Mouse (Mus musculus) kidney, embryonic 15.5 days (tissue): ENCODE data around the gene Cbarp. TPM values are rescaled to one million over a fixed set of nuclear protein-coding genes. Genes with fewer than 3 reads are reported as not detected.

Experiments
- ATAC-seq: fragments of 200-750 bp; cut with Nextera tagmentation; replicated peaks from 2 replicates; pipeline ENCODE4 v1.8.0; 2017; ENCODE audit warnings: moderate TSS enrichment; ENCODE audit not compliant: low FRiP score
- H3K27ac ChIP-seq: fragments of 300-500 bp; sonication (generic); 2 replicates; pipeline ENCODE4 v1.5.1; 2015; ENCODE audit warnings: mild to moderate bottlenecking, inconsistent platforms
- H3K27me3 ChIP-seq: fragments of 300-500 bp; sonication (generic); 2 replicates; pipeline ENCODE4 v1.6.1; 2015; ENCODE audit warnings: inconsistent platforms
- H3K36me3 ChIP-seq: fragments of 300-500 bp; sonication (generic); 2 replicates; pipeline ENCODE4 v1.6.1; 2015; ENCODE audit warnings: inconsistent platforms
- H3K4me1 ChIP-seq: fragments of 300-500 bp; sonication (generic); 2 replicates; pipeline ENCODE4 v1.6.1; 2015; ENCODE audit warnings: inconsistent platforms
- H3K4me2 ChIP-seq: fragments of 300-500 bp; sonication (generic); 2 replicates; pipeline ENCODE4 v1.6.1; 2015; ENCODE audit warnings: moderate library complexity, mild to moderate bottlenecking, inconsistent platforms
- H3K4me3 ChIP-seq: fragments of 300-500 bp; sonication (generic); replicated peaks from 2 replicates; pipeline ENCODE4 v1.5.1; 2015; ENCODE audit warnings: mild to moderate bottlenecking, inconsistent platforms
- H3K9ac ChIP-seq: fragments of 300-500 bp; sonication (generic); 2 replicates; pipeline ENCODE4 v1.6.1; 2015; ENCODE audit warnings: mild to moderate bottlenecking, inconsistent platforms
- H3K9me3 ChIP-seq: fragments of 300-500 bp; sonication (generic); replicated peaks from 2 replicates; pipeline ENCODE4 v1.6.1; 2016; ENCODE audit warnings: inconsistent platforms
- WGBS: fragments of 180-500 bp; shearing (Covaris S2); methylation state at CpG from one replicate; pipeline ENCODE4 v1.1.7; 2015; ENCODE audit warnings: mixed read lengths; 5-methylcytosine and 5-hydroxymethylcytosine counted together
- polyA plus RNA-seq: library from polyadenylated mRNA; unstranded; fragments of >200 nt; fragmentation: Nextera tagmentation; extraction: Ambion mirVana; gene quantifications from 2 replicates; pipeline ENCODE4 v1.2.1, GENCODE M21; 2015

Cbarp gene
- polyA plus RNA-seq, 1 experiment from 2014 or later = 5.7 TPM

- Histone ChIP-seq H3K27me3 (no peaks in the 10 kb centered on the region), H3K27ac (peak overlapping the region; percentile 100), H3K4me2 (0 out of 2 replicates have a peak overlapping the region, but pooled peaks have one; percentile 12), H3K36me3 (peaks cover 38% of the 10 kb centered on the region), H3K4me1 (peaks cover 64% of the 10 kb centered on the region), H3K4me3 (0 out of 2 replicates have a peak overlapping the region, but pooled peaks have one; percentile 4), H3K9ac (peak overlapping the region; percentile 33; the same call in 1 of the 2 replicates), H3K9me3 (no peaks in the 10 kb centered on the region)
- no peak for ATAC-seq
- 85% methylated on average over 6 of the region's 6 CpGs for WGBS
Measured at GRCm38 (mm10) chr10:80145896-80146295, 5.3 kb upstream of the Cbarp start.

- H3K27me3 ChIP-seq = no peaks in the 10 kb centered on the region
- peaks cover 38% of the 10 kb centered on the region for H3K36me3 ChIP-seq
- no peaks in the 10 kb centered on the region for H3K9me3 ChIP-seq
- peak overlapping the region; percentile 64 for H3K27ac ChIP-seq
- 0 out of 2 replicates have a peak overlapping the region, but pooled peaks have one; percentile 12 for H3K4me2 ChIP-seq
- ATAC-seq = no peak
- 76% methylated on average over 20 of the region's 20 CpGs for WGBS
- H3K4me1 ChIP-seq = peaks cover 69% of the 10 kb centered on the region
- H3K4me3 ChIP-seq = 0 out of 2 replicates have a peak overlapping the region, but pooled peaks have one; percentile 4
- H3K9ac ChIP-seq = peak overlapping the region; percentile 33; the same call in 1 of the 2 replicates
Measured at GRCm38 (mm10) chr10:80144864-80145838, 4.5 kb upstream of the Cbarp start.

GRCm38 (mm10) chr10:80144159-80144558, 3.5 kb upstream of the Cbarp start:
- Histone ChIP-seq H3K36me3 (peaks cover 38% of the 10 kb centered on the region), H3K9me3 (no peaks in the 10 kb centered on the region), H3K27ac (no peak overlapping the region), H3K4me3 (no peak overlapping the region), H3K27me3 (no peaks in the 10 kb centered on the region), H3K4me1 (peaks cover 76% of the 10 kb centered on the region), H3K9ac (no peak overlapping the region), H3K4me2 (no peak overlapping the region)
- 96% methylated on average over 12 of the region's 12 CpGs for WGBS
- ATAC-seq = no peak

- Histone ChIP-seq H3K4me1 (peaks cover 81% of the 10 kb centered on the region), H3K9ac (no peak overlapping the region), H3K27me3 (no peaks in the 10 kb centered on the region), H3K4me2 (peak overlapping the region; percentile 83; the same call in 1 of the 2 replicates), H3K9me3 (no peaks in the 10 kb centered on the region), H3K36me3 (peaks cover 38% of the 10 kb centered on the region), H3K4me3 (peak overlapping the region; percentile 86), H3K27ac (no peak overlapping the region)
- ATAC-seq = no peak
- WGBS = 92% methylated on average over 7 of the region's 7 CpGs
Measured at GRCm38 (mm10) chr10:80143664-80144063, 3.0 kb upstream of the Cbarp start.

- under 1% methylated on average over 15 of the region's 15 CpGs for WGBS
- Histone ChIP-seq H3K4me3 (peak overlapping the region; percentile 86), H3K27ac (peak overlapping the region; percentile 93), H3K27me3 (peaks cover 8% of the 10 kb centered on the region), H3K36me3 (peaks cover 38% of the 10 kb centered on the region), H3K4me2 (peak overlapping the region; percentile 83), H3K9ac (peak overlapping the region; percentile 91), H3K4me1 (peaks cover 86% of the 10 kb centered on the region), H3K9me3 (no peaks in the 10 kb centered on the region)
- no peak; the same call in 1 of the 2 replicates for ATAC-seq
Measured at GRCm38 (mm10) chr10:80142530-80142925, 1.9 kb upstream of the Cbarp start.

- peak overlapping the region; percentile 91 for H3K9ac ChIP-seq
- peaks cover 86% of the 10 kb centered on the region for H3K4me1 ChIP-seq
- peaks cover 37% of the 10 kb centered on the region for H3K36me3 ChIP-seq
- peak overlapping the region; percentile 93 for H3K27ac ChIP-seq
- H3K4me2 ChIP-seq = peak overlapping the region; percentile 83
- no peaks in the 10 kb centered on the region for H3K9me3 ChIP-seq
- WGBS = 1% methylated on average over 43 of the region's 43 CpGs
- peaks cover 13% of the 10 kb centered on the region for H3K27me3 ChIP-seq
- peak; percentile 86 for ATAC-seq
- H3K4me3 ChIP-seq = peak overlapping the region; percentile 86
Measured at GRCm38 (mm10) chr10:80141786-80142529, 1.3 kb upstream of the Cbarp start.

GRCm38 (mm10) chr10:80141243-80141642, 608 bp upstream of the Cbarp start:
- peak overlapping the region; percentile 83 for H3K4me2 ChIP-seq
- WGBS = under 1% methylated on average over 29 of the region's 29 CpGs
- H3K27me3 ChIP-seq = peaks cover 21% of the 10 kb centered on the region
- peak; percentile 61 for ATAC-seq
- peaks cover 86% of the 10 kb centered on the region for H3K4me1 ChIP-seq
- H3K4me3 ChIP-seq = peak overlapping the region; percentile 86
- no peaks in the 10 kb centered on the region for H3K9me3 ChIP-seq
- H3K36me3 ChIP-seq = peaks cover 30% of the 10 kb centered on the region
- peak overlapping the region; percentile 93 for H3K27ac ChIP-seq
- H3K9ac ChIP-seq = peak overlapping the region; percentile 37

- peak overlapping the region; percentile 83; the same call in 1 of the 2 replicates for H3K27ac ChIP-seq
- 0 out of 2 replicates have a peak overlapping the region, but pooled peaks have one; percentile 83 for H3K4me2 ChIP-seq
- H3K9ac ChIP-seq = no peak overlapping the region
- H3K4me1 ChIP-seq = peaks cover 79% of the 10 kb centered on the region
- no peaks in the 10 kb centered on the region for H3K9me3 ChIP-seq
- H3K36me3 ChIP-seq = peaks cover 23% of the 10 kb centered on the region
- H3K27me3 ChIP-seq = peaks cover 32% of the 10 kb centered on the region
- no peak for ATAC-seq
- WGBS = 78% methylated on average over 11 of the region's 11 CpGs
- H3K4me3 ChIP-seq = peak overlapping the region; percentile 74
Measured at GRCm38 (mm10) chr10:80139975-80140665, 515 bp downstream of the Cbarp start.

- peaks cover 33% of the 10 kb centered on the region for H3K27me3 ChIP-seq
- WGBS = 0% methylated on average over 10 of the region's 10 CpGs
- ATAC-seq = no peak
- peak overlapping the region; percentile 90 for H3K9ac ChIP-seq
- no peaks in the 10 kb centered on the region for H3K9me3 ChIP-seq
- peak overlapping the region; percentile 83 for H3K27ac ChIP-seq
- H3K4me1 ChIP-seq = peaks cover 74% of the 10 kb centered on the region
- H3K4me3 ChIP-seq = peak overlapping the region; percentile 74
- peaks cover 21% of the 10 kb centered on the region for H3K36me3 ChIP-seq
- peak overlapping the region; percentile 98 for H3K4me2 ChIP-seq
Measured at GRCm38 (mm10) chr10:80139439-80139775, 1.2 kb downstream of the Cbarp start.

- WGBS = under 1% methylated on average over 81 of the region's 94 CpGs
Measured at GRCm38 (mm10) chr10:80138553-80139438, 1.8 kb downstream of the Cbarp start, which contains the start of gene Atp5d. Gene Atp5d, plus strand, starts transcription at chr10:80138632.

More at GRCm38 (mm10) chr10:80138553-80139438, 1.8 kb downstream of the Cbarp start, which contains the start of gene Atp5d:
- Histone ChIP-seq H3K4me1 (peaks cover 68% of the 10 kb centered on the region), H3K4me2 (peak within 1 kb of the TSS; percentile 98), H3K9ac (peak within 1 kb of the TSS; percentile 90), H3K27ac (peak within 1 kb of the TSS; percentile 83), H3K9me3 (no peaks in the 10 kb centered on the region), H3K27me3 (peaks cover 33% of the 10 kb centered on the region), H3K36me3 (peaks cover 21% of the 10 kb centered on the region), H3K4me3 (peak within 1 kb of the TSS; percentile 74)
- peak; percentile 4; the same call in 1 of the 2 replicates for ATAC-seq
